Comparison of ENCODE assay signal across 18 mouse cellular contexts in genomic region chr16:91140991-91141630, GRCm38 (mm10). TPM values are rescaled to one million over a fixed set of nuclear protein-coding genes. Genes with fewer than 3 reads are reported as not detected.
DNase-seq lines count a peak whose midpoint lies in the region; ATAC-seq lines count a peak whose summit lies in the region.
"Had no signal": no experiment of that assay in that cellular context is flagged by ENCODE, and none has a peak within 500 bp of the region (broad histone marks: within the 10 kb centered on the region; RNA-seq: fewer than 3 reads in every experiment).

No protein-coding gene starts in this region.

- H3K4me1 ChIP-seq in hindbrain, embryonic 12.5 days, result peaks cover 13% of the 10 kb centered on the region
- H3K4me1 ChIP-seq in hindbrain, embryonic 16.5 days (ENCODE audit: control insufficient read depth, insufficient read depth, low read depth, low read length), result peaks cover 4% of the 10 kb centered on the region
- H3K4me1 ChIP-seq in forebrain, embryonic 11.5 days (replicated peaks; ENCODE audit: control insufficient read depth, insufficient read depth, low read length), result peaks cover 13% of the 10 kb centered on the region
- H3K4me1 ChIP-seq in midbrain, embryonic 11.5 days (ENCODE audit: control insufficient read depth, insufficient read depth, low read length), result peaks cover 11% of the 10 kb centered on the region
- no peaks in the 10 kb centered on the region for H3K4me1 ChIP-seq in kidney, embryonic 16.5 days (ENCODE audit: insufficient read depth, low read length)

- whole genome bisulfite sequencing in hindbrain, embryonic 12.5 days, result 21% methylated on average over 20 of the region's 20 CpGs
- WGBS in hindbrain, embryonic 16.5 days, result 26% methylated on average over 20 of the region's 20 CpGs
- WGBS in forebrain, embryonic 11.5 days, result 9% methylated on average over 20 of the region's 20 CpGs
- WGBS in midbrain, embryonic 11.5 days, result 24% methylated on average over 20 of the region's 20 CpGs
- WGBS in kidney, embryonic 16.5 days, result 32% methylated on average over 20 of the region's 20 CpGs

- no peaks in the 10 kb centered on the region for H3K36me3 ChIP-seq in hindbrain, embryonic 12.5 days
- H3K36me3 ChIP-seq in hindbrain, embryonic 16.5 days (ENCODE audit: control insufficient read depth, insufficient read depth, low read length), result no peaks in the 10 kb centered on the region
- H3K36me3 ChIP-seq in forebrain, embryonic 11.5 days (ENCODE audit: control insufficient read depth, insufficient read depth, low read length), result no peaks in the 10 kb centered on the region
- no peaks in the 10 kb centered on the region for H3K36me3 ChIP-seq in midbrain, embryonic 11.5 days (ENCODE audit: control insufficient read depth, insufficient read depth, low read length)
- H3K36me3 ChIP-seq in kidney, embryonic 16.5 days (ENCODE audit: insufficient read depth, low read length), result no peaks in the 10 kb centered on the region

- H3K9me3 ChIP-seq in hindbrain, embryonic 12.5 days (replicated peaks), result peaks cover 17% of the 10 kb centered on the region
- peaks cover 9% of the 10 kb centered on the region for H3K9me3 ChIP-seq in hindbrain, embryonic 16.5 days (ENCODE audit: control insufficient read depth, low read length)
- H3K9me3 ChIP-seq in forebrain, embryonic 11.5 days (ENCODE audit: control insufficient read depth, low read length), result peaks cover 13% of the 10 kb centered on the region
- H3K9me3 ChIP-seq in midbrain, embryonic 11.5 days (ENCODE audit: control insufficient read depth, low read length), result peaks cover 5% of the 10 kb centered on the region; the same call in 1 of the 2 replicates
- peaks cover 13% of the 10 kb centered on the region for H3K9me3 ChIP-seq in kidney, embryonic 16.5 days (ENCODE audit: low read length)

- no peak overlapping the region for H3K4me3 ChIP-seq in hindbrain, embryonic 12.5 days
- H3K4me3 ChIP-seq in hindbrain, embryonic 16.5 days (ENCODE audit: low read length), result no peak overlapping the region
- no peak overlapping the region; the same call in 1 of the 2 replicates for H3K4me3 ChIP-seq in forebrain, embryonic 11.5 days (ENCODE audit: low read depth, low read length)
- no peak overlapping the region for H3K4me3 ChIP-seq in midbrain, embryonic 11.5 days (ENCODE audit: low read depth, low read length)
- no peak overlapping the region for H3K4me3 ChIP-seq in kidney, embryonic 16.5 days (ENCODE audit: low read length)

- no peak overlapping the region for H3K27ac ChIP-seq in hindbrain, embryonic 12.5 days
- H3K27ac ChIP-seq in hindbrain, embryonic 16.5 days (ENCODE audit: low read depth, low read length), result no peak overlapping the region
- peak overlapping the region; percentile 80 for H3K27ac ChIP-seq in forebrain, embryonic 11.5 days (ENCODE audit: low read depth, low read length)
- H3K27ac ChIP-seq in midbrain, embryonic 11.5 days (ENCODE audit: low read depth, low read length), result no peak overlapping the region
- no peak overlapping the region for H3K27ac ChIP-seq in kidney, embryonic 16.5 days (ENCODE audit: low read length)
- H3K27ac ChIP-seq: macrophage had no signal

- ATAC-seq in hindbrain, embryonic 12.5 days (ENCODE audit: low FRiP score), result peak; percentile 47; the same call in 1 of the 2 replicates
- ATAC-seq in hindbrain, embryonic 16.5 days, result no peak
- peak; percentile 62 for ATAC-seq in forebrain, embryonic 11.5 days (replicated peaks; ENCODE audit: low FRiP score)
- 0 out of 2 replicates have a peak, but pooled peaks have one; percentile 28 for ATAC-seq in midbrain, embryonic 11.5 days (ENCODE audit: low FRiP score)
- no peak for ATAC-seq in kidney, embryonic 16.5 days (ENCODE audit: low FRiP score, low TSS enrichment)
- ATAC-seq: intestine, embryonic 16.5 days had no signal

- DNase-seq in forebrain, embryonic 11.5 days (ENCODE audit: low spot score), result peak; percentile 79
- peak; percentile 88 for DNase-seq in midbrain, embryonic 11.5 days (ENCODE audit: low spot score, missing footprints)
- DNase-seq in retina, postnatal 1 day, result peak; percentile 58
- DNase-seq in natural killer cell, adult 2 months (ENCODE audit: low spot score in 2 of 2), result no peak
- DNase-seq: cerebellum, adult 11 months; gastrocnemius, postnatal 36 days; heart, postnatal 36 days; kidney, postnatal 10 days; lung, embryonic 14.5 days; right cerebral cortex, postnatal 4 days; thymus, adult 18-20 months had no signal

- H3K27me3 ChIP-seq in hindbrain, embryonic 12.5 days, result peaks cover 83% of the 10 kb centered on the region
- H3K27me3 ChIP-seq in hindbrain, embryonic 16.5 days (replicated peaks; ENCODE audit: control insufficient read depth, insufficient read depth, low read length), result peaks cover 23% of the 10 kb centered on the region
- peaks cover 5% of the 10 kb centered on the region; the same call in 1 of the 2 replicates for H3K27me3 ChIP-seq in forebrain, embryonic 11.5 days (ENCODE audit: control insufficient read depth, insufficient read depth, low read length)
- peaks cover 16% of the 10 kb centered on the region for H3K27me3 ChIP-seq in midbrain, embryonic 11.5 days (ENCODE audit: control insufficient read depth, insufficient read depth, low read length)
- H3K27me3 ChIP-seq in kidney, embryonic 16.5 days (ENCODE audit: insufficient read depth, low read length), result peaks cover 60% of the 10 kb centered on the region

- no peak overlapping the region for H3K9ac ChIP-seq in hindbrain, embryonic 12.5 days
- no peak overlapping the region for H3K9ac ChIP-seq in hindbrain, embryonic 16.5 days (ENCODE audit: low read depth, low read length)
- H3K9ac ChIP-seq in forebrain, embryonic 11.5 days (ENCODE audit: low read length), result peak overlapping the region; percentile 40
- no peak overlapping the region for H3K9ac ChIP-seq in midbrain, embryonic 11.5 days (ENCODE audit: low read length)
- no peak overlapping the region for H3K9ac ChIP-seq in kidney, embryonic 16.5 days (replicated peaks; ENCODE audit: low read length)
- H3K9ac ChIP-seq: lung, embryonic 14.5 days had no signal

- H3K4me2 ChIP-seq in hindbrain, embryonic 12.5 days (replicated peaks), result no peak overlapping the region
- H3K4me2 ChIP-seq in hindbrain, embryonic 16.5 days (ENCODE audit: low read length), result no peak overlapping the region
- H3K4me2 ChIP-seq in forebrain, embryonic 11.5 days (ENCODE audit: low read depth, low read length, severe bottlenecking), result peak overlapping the region; percentile 42
- no peak overlapping the region for H3K4me2 ChIP-seq in midbrain, embryonic 11.5 days
- H3K4me2 ChIP-seq in kidney, embryonic 16.5 days (replicated peaks; ENCODE audit: low read depth, low read length), result no peak overlapping the region
- H3K4me2 ChIP-seq: heart, embryonic 11.5 days; lung, embryonic 14.5 days had no signal

RNA-seq across cellular contexts. Expression of gene 4932438H23Rik, which starts 46.2 kb away (rescaled TPM):
- polyA plus RNA-seq in hindbrain, embryonic 12.5 days (2016; fragmentation: Nextera tagmentation; extraction: Ambion mirVana), result 0.16 and 1.1 TPM in 2 replicates
- polyA plus RNA-seq in hindbrain, embryonic 16.5 days (2015; fragmentation: Nextera tagmentation; extraction: Ambion mirVana), result 0.88 and 1.9 TPM in 2 replicates
- polyA plus RNA-seq in forebrain, embryonic 11.5 days (2014; fragmentation: Nextera tagmentation; extraction: Ambion mirVana), result 0.17 TPM in 1 of 2 replicates, not detected in the other
- 0.26 TPM in 1 of 2 replicates, not detected in the other for polyA plus RNA-seq in midbrain, embryonic 11.5 days (2014; fragmentation: Nextera tagmentation; extraction: Ambion mirVana)
- 0.09 TPM in 1 of 2 replicates, not detected in the other for polyA plus RNA-seq in kidney, embryonic 16.5 days (2015; fragmentation: Nextera tagmentation; extraction: Ambion mirVana)
- polyA plus RNA-seq: liver, adult 2 months had no signal

Comparison
In these comparisons a context has a peak if more than half of its experiments do, and no peak if none do; other contexts are left out.
1. ATAC-seq: peak in hindbrain, embryonic 12.5 days (single experiment), forebrain, embryonic 11.5 days (single experiment) and midbrain, embryonic 11.5 days (single experiment); none in hindbrain, embryonic 16.5 days (single experiment) and kidney, embryonic 16.5 days (single experiment).
2. DNase-seq: peak in forebrain, embryonic 11.5 days (single experiment), midbrain, embryonic 11.5 days (single experiment) and retina, postnatal 1 day (single experiment); none in natural killer cell, adult 2 months (0 of 2).